Comparison of ENCODE assay signal across 10 mouse cellular contexts in the genomic region with DNA sequence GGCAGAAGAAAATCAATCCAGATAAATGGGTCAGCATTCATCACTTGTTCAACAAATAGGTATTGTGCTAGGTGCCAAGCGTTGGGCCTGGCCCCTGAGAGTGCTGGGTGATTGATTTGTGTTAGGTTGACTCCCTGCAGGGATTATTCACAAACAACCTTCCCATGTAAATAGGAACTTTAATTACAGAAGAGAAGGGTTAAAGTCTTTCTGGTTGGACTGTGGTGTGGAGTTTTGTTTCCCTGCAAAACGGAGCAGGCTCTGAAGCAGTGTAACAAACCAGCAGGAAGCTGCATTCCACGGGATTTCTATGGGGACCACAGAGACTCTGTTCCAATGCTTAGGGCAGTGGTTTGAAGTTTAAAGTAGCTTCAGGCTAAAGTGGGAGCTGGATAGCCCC.
DNase-seq lines count a peak whose midpoint lies in the region; ATAC-seq and TF ChIP-seq lines count a peak whose summit lies in the region.
"Had no signal": no experiment of that assay in that cellular context is flagged by ENCODE, and none has a peak within 500 bp of the region (broad histone marks: within the 10 kb centered on the region; RNA-seq: fewer than 3 reads in every experiment).

No protein-coding gene starts in this region.

- ATAC-seq in cerebellum, adult (ENCODE audit: insufficient number of reproducible peaks, low FRiP score, low TSS enrichment) = no peak
- ATAC-seq in embryonic facial prominence, embryonic 12.5 days (ENCODE audit: insufficient number of reproducible peaks, insufficient read depth, low FRiP score, low TSS enrichment) = 0 out of 2 replicates have a peak, but pooled peaks have one; percentile 52
- no peak for ATAC-seq in midbrain, embryonic 12.5 days (ENCODE audit: low FRiP score, low read depth)

- DNase-seq in cerebellum, adult 2 months = peak; percentile 13 to 31
- DNase-seq in hindlimb bud, embryonic 11.5 days (ENCODE audit: extremely low spot score, low read depth, low spot score) = peak; percentile 28
- no peak for DNase-seq in heart, adult 18-20 months
- no peak for DNase-seq in kidney, adult 9 months
- no peak for DNase-seq in ovary, postnatal 10 days (ENCODE audit: low spot score)
- DNase-seq: heart, postnatal 4 days; liver had no signal

- H3K4me3 ChIP-seq in cerebellum, adult 2 months (replicated peaks; ENCODE audit: insufficient read depth, low read depth, low read length) = no peak overlapping the region
- H3K4me3 ChIP-seq in embryonic facial prominence, embryonic 12.5 days = no peak overlapping the region
- no peak overlapping the region for H3K4me3 ChIP-seq in midbrain, embryonic 12.5 days

- 40% methylated on average over 3 of the region's 3 CpGs for WGBS in cerebellum, adult 2 months
- 14% methylated on average over 3 of the region's 3 CpGs for WGBS in embryonic facial prominence, embryonic 12.5 days
- WGBS in midbrain, embryonic 12.5 days = 3% methylated on average over 3 of the region's 3 CpGs

- no peak overlapping the region for H3K27ac ChIP-seq in cerebellum, adult 2 months (ENCODE audit: insufficient read depth, low read length)
- peak overlapping the region; percentile 14 for H3K27ac ChIP-seq in embryonic facial prominence, embryonic 12.5 days
- H3K27ac ChIP-seq in midbrain, embryonic 12.5 days (replicated peaks) = peak overlapping the region; percentile 61

- H3K9ac ChIP-seq in embryonic facial prominence, embryonic 12.5 days = no peak overlapping the region
- H3K9ac ChIP-seq in midbrain, embryonic 12.5 days (replicated peaks) = no peak overlapping the region

- no peaks in the 10 kb centered on the region for H3K4me1 ChIP-seq in cerebellum, adult 2 months (ENCODE audit: control insufficient read depth, insufficient read depth, low read length)
- peaks cover 5% of the 10 kb centered on the region; the same call in 1 of the 2 replicates for H3K4me1 ChIP-seq in embryonic facial prominence, embryonic 12.5 days
- H3K4me1 ChIP-seq in midbrain, embryonic 12.5 days = peaks cover 44% of the 10 kb centered on the region

- H3K36me3 ChIP-seq in embryonic facial prominence, embryonic 12.5 days = no peaks in the 10 kb centered on the region
- H3K36me3 ChIP-seq in midbrain, embryonic 12.5 days = no peaks in the 10 kb centered on the region

- no peak for TF ChIP-seq CTCF in cerebellum, adult 2 months (IDR thresholded peaks at IDR 0.05; ENCODE audit: borderline replicate concordance, insufficient read depth, low read depth, low read length)

- no peak for TF ChIP-seq POLR2A in cerebellum, adult 2 months (IDR thresholded peaks at IDR 0.05; ENCODE audit: borderline replicate concordance, insufficient read depth, low read length)

- H3K9me3 ChIP-seq in embryonic facial prominence, embryonic 12.5 days = no peaks in the 10 kb centered on the region
- H3K9me3 ChIP-seq in midbrain, embryonic 12.5 days = no peaks in the 10 kb centered on the region

- H3K27me3 ChIP-seq in cerebellum, adult 2 months (ENCODE audit: control insufficient read depth, insufficient read depth, low read length) = no peaks in the 10 kb centered on the region
- H3K27me3 ChIP-seq in embryonic facial prominence, embryonic 12.5 days = no peaks in the 10 kb centered on the region
- no peaks in the 10 kb centered on the region for H3K27me3 ChIP-seq in midbrain, embryonic 12.5 days

- no peak overlapping the region for H3K4me2 ChIP-seq in embryonic facial prominence, embryonic 12.5 days (replicated peaks)
- H3K4me2 ChIP-seq in midbrain, embryonic 12.5 days (replicated peaks) = no peak overlapping the region

Comparison
In these comparisons a context has a peak if more than half of its experiments do, and no peak if none do; other contexts are left out.
1. DNase-seq: peak in cerebellum, adult 2 months (2 of 2) and hindlimb bud, embryonic 11.5 days (single experiment); none in heart, adult 18-20 months (0 of 2), kidney, adult 9 months (single experiment) and ovary, postnatal 10 days (single experiment).